Mouse (Mus musculus) layer of hippocampus, postnatal 14 days (tissue): ENCODE data around the gene Gm14325. TPM values are rescaled to one million over a fixed set of nuclear protein-coding genes. Genes with fewer than 3 reads are reported as not detected.
A peak's percentile ranks its signal among the peaks of the same experiment; 100 is the strongest.
"Not testable (repeated sequence)": the region's sequence is repeated elsewhere in the genome, so short reads cannot be mapped to it uniquely, and the experiment has no call there.

Experiments
- DNase-seq, 2 experiments: peaks; one replicate each; pipeline ENCODE4 v3.0.0; 2021 to 2022; ENCODE audit warnings: low spot score in 2 of 2, mixed read lengths in 1 of 2
- long read RNA-seq, 2 experiments: library from polyadenylated mRNA; stranded (forward); transcript quantifications; one replicate each; pipeline ENCODE4 v2.0.0; 2021
- total RNA-seq, 2 experiments: library from RNA; stranded (reverse); gene quantifications; 2 replicates each; pipeline ENCODE4 v1.2.3; 2021

The Gm14325 gene
- total RNA-seq: 100 to 1,000 TPM; 148 to 150 TPM
- long read RNA-seq, experiment 1, transcript Gm14325-202 (3 exons, 310 nt): major isoform, 52 of 55 reads
- long read RNA-seq, experiment 1, partial matches to known transcripts: 1 of 55 reads
- long read RNA-seq, experiment 1, other reads (novel, unspliced or antisense): 1 of 55 reads
- long read RNA-seq, experiment 2, transcript Gm14325-202 (3 exons, 310 nt): major isoform, 94 of 106 reads
- long read RNA-seq, experiment 2, partial matches to known transcripts: 1 of 106 reads
- long read RNA-seq, experiment 2, other reads (novel, unspliced or antisense): 8 of 106 reads

DNA sequence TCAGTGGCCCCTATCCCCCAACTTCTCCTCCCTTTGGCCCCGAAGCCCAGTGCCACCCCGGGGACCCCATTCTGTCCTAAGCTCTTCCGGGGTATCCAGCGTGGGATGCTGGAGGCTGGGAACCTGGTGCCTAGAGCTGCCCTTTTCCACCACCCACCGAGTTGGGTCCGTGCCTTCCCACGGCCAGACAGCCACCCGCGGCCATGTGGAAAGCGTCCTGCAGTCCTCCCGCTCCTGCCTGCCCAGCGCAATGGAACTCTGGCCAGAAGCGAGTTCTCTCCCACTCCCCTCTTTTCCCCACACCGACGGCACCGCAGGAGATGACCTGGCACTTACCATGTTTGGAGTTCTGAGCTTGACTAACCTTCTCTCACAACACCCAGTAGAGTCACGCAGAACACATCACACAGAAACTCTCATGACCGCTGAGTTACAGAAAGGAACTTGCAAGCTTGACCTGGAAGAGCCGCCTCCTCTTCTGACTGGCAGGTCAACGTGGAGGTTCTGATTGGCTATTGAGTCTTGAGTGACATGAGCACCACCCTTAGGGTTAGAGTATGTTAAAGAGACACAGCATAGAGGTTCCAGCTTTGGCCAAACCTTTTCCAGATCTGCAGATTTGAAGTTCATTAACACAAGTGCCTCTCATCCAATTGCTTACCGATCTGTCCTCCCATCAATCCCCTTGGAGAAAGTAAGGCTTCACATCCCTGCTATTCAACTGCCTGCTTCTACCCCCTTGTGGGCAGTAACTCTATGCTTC, at the start of gene Gm14325:
Gm14325 (minus strand) TSS at position 436 of the 763 bp plus-strand sequence.
- peak; percentile 79 to 85 for DNase-seq

- DNase-seq: not testable (repeated sequence)
These were observed 47.6 kb upstream of the Gm14325 start for GRCm38 (mm10) chr2:177887743-177888142.

DNA sequence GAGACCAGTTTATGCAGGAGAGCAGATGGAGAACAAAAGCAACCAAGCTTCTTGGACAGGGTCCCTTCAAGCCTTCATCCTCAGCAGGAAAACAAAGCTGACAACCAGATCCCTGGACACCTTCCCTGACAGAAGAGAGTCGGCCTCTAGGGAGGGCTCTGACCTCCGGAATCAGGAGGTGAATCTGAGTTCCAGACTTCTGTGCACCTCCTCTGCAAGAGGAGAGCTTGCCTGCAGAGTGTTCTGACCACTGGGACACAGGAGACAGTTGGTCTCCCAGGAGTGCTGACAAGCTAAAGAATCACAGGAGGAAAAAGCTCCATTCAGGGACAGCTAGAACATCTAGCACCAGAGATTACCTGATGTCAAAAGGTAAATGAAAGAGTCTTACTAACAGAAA, 22.1 kb upstream of the Gm14325 start:
- not testable (repeated sequence) for DNase-seq

DNA sequence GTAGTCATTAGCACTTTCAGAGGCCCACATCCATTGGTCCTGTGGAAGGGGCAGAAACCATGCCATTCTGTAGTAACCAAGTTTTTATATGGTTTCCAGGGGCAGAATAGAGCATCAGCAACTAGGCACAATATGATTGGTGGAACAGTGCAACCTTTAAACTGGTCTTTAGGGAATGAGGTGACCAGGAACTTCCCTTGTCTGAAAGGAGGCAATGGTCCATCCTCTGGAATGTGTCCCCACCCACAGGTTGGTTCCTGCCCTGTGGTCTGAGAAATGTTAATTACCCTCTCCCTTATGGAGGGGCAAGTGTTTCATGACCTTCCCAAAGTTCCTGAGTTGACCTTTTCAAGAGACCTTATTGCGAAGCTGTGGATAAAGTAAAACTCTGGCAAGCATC, 3.5 kb upstream of the Gm14325 start:
- not testable (repeated sequence) for DNase-seq

DNA sequence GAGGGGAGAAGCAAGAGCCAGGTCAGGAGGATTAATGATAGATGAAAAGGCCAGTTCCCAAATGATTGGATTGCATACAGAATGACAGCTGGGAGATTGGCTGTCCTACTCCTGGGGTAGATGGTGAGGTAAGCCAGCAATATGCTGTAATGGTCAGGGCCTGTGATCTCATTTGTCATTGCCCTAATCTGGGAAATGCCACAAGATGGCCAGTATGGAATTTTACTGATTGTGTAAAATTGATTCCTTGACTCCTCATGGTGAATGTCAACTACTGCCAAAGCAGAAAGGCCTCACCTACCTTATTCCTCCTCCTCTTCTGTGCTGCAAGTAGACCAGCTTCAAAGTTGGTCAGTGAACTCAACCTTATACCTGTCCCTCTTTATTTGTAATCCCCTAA, 3.4 kb downstream of the Gm14325 start:
- not testable (repeated sequence) for DNase-seq

DNA sequence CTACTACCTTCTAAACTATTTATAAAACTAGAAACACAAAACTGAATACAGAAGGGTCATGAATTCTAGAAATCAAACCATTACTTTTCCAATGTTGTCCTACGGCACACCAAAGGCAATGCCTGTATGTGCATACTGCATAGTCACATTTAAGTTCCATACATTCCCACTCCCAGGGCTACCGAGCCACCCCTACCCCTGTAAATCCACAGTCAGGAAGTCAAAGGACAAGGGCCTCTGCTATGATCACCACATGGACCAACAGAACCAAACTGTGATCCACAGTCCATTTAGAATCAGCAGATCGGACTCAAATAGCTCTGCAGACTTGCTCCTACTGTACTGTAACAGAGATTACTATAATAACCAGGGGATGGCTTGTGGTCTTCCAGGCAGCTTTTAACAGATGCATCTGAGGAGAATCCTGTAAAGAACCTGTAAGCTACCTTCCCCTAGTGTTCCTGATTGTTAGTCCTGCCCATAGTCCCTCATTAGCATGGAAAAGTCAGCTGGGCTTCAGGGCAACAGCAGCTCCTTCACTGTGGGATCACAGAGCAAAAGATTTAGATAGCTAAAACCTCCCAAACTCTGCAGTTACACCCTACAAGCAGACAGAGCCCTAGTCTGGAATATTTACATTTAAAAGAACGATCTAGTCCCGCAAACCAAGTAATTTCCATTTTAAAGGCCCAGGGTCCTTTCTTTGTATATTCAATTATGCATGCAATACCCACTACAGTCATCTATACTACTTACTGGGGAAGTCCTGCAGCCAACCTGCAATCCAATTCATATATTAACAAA, 4.2 kb downstream of the Gm14325 start:
- DNase-seq: not testable (repeated sequence)

- not testable (repeated sequence) for DNase-seq
These were observed 18.2 kb downstream of the Gm14325 start for GRCm38 (mm10) chr2:177821952-177822351.

- DNase-seq: not testable (repeated sequence)
These were observed 34.0 kb downstream of the Gm14325 start for GRCm38 (mm10) chr2:177806170-177806569.

GRCm38 (mm10) chr2:177787351-177787750, 52.8 kb downstream of the Gm14325 start:
- DNase-seq: not testable (repeated sequence)

Other genes starting within 250 kb of the Gm14325 start
- 10 to 100 TPM; 35.9 to 43.1 TPM for gene Gm14322, start 81.0 kb downstream of the Gm14325 start, total RNA-seq
- 1 to 10 TPM; 7.2 to 8.4 TPM for gene Gm14327, start 56.8 kb upstream of the Gm14325 start, total RNA-seq
- gene Zfp972, start 85.3 kb upstream of the Gm14325 start, total RNA-seq: 1 to 10 TPM; 1.3 to 1.8 TPM
- gene Gm14326, start 117.0 kb upstream of the Gm14325 start, total RNA-seq: 10 to 100 TPM; 58.6 to 69.6 TPM
- 10 to 100 TPM; 32.2 to 33.8 TPM for gene Zfp971, start 182.9 kb upstream of the Gm14325 start, total RNA-seq
- gene Zfp931, start 238.1 kb upstream of the Gm14325 start, total RNA-seq: 10 to 100 TPM; 20.5 to 25.3 TPM